Comparison of ENCODE assay signal across 27 mouse cellular contexts in genomic region chr17:61337094-61337493, GRCm38 (mm10).
"Had no signal": no experiment of that assay in that cellular context is flagged by ENCODE, and none has a peak within 500 bp of the region (broad histone marks: within the 10 kb centered on the region; RNA-seq: fewer than 3 reads in every experiment).

No protein-coding gene starts in this region.

- H3K4me1 ChIP-seq: embryonic facial prominence, embryonic 10.5 days; embryonic facial prominence, embryonic 12.5 days; embryonic facial prominence, embryonic 13.5 days; embryonic facial prominence, embryonic 15.5 days; forebrain, embryonic 10.5 days; forebrain, embryonic 12.5 days; forebrain, embryonic 13.5 days; forebrain, embryonic 15.5 days had no signal

- H3K4me3 ChIP-seq: embryonic facial prominence, embryonic 10.5 days; embryonic facial prominence, embryonic 12.5 days; embryonic facial prominence, embryonic 13.5 days; embryonic facial prominence, embryonic 15.5 days; erythroblast, embryonic 14.5 days; forebrain, embryonic 10.5 days; forebrain, embryonic 12.5 days; forebrain, embryonic 13.5 days; forebrain, embryonic 15.5 days; gastrocnemius, adult 2 months; heart, adult 2 months had no signal

- H3K27me3 ChIP-seq: embryonic facial prominence, embryonic 12.5 days; embryonic facial prominence, embryonic 13.5 days; embryonic facial prominence, embryonic 15.5 days; forebrain, embryonic 12.5 days; forebrain, embryonic 13.5 days; forebrain, embryonic 15.5 days had no signal

- H3K36me3 ChIP-seq: embryonic facial prominence, embryonic 10.5 days; embryonic facial prominence, embryonic 12.5 days; embryonic facial prominence, embryonic 13.5 days; embryonic facial prominence, embryonic 15.5 days; forebrain, embryonic 10.5 days; forebrain, embryonic 12.5 days; forebrain, embryonic 15.5 days had no signal

- DNase-seq: cerebellum, adult 9-10 months; cerebellum, adult 9-11 months; cerebellum, postnatal 10 days; cerebellum, postnatal 14 days; cerebellum, postnatal 25 days; cerebellum, postnatal 36 days; embryo, embryonic 11 days; forebrain, postnatal 0 days; gastrocnemius, adult 2 months; gastrocnemius, postnatal 10 days; gastrocnemius, postnatal 14 days; gastrocnemius, postnatal 25 days; gastrocnemius, postnatal 36 days; heart, adult 11 months; heart, adult 18-20 months; heart, adult 2 months had no signal

- H3K9ac ChIP-seq: embryonic facial prominence, embryonic 12.5 days; embryonic facial prominence, embryonic 13.5 days; embryonic facial prominence, embryonic 15.5 days; forebrain, embryonic 12.5 days; forebrain, embryonic 13.5 days; forebrain, embryonic 15.5 days; forebrain, postnatal 0 days had no signal

- H3K9me3 ChIP-seq: embryonic facial prominence, embryonic 10.5 days; embryonic facial prominence, embryonic 12.5 days; embryonic facial prominence, embryonic 13.5 days; embryonic facial prominence, embryonic 15.5 days; forebrain, embryonic 10.5 days; forebrain, embryonic 12.5 days; forebrain, embryonic 13.5 days; forebrain, embryonic 15.5 days had no signal

- ATAC-seq: forebrain, embryonic 13.5 days; forebrain, embryonic 14.5 days; forebrain, embryonic 15.5 days; forebrain, embryonic 16.5 days; forebrain, postnatal 0 days had no signal

- H3K27ac ChIP-seq: embryonic facial prominence, embryonic 10.5 days; embryonic facial prominence, embryonic 12.5 days; embryonic facial prominence, embryonic 13.5 days; embryonic facial prominence, embryonic 15.5 days; forebrain, embryonic 10.5 days; forebrain, embryonic 12.5 days; forebrain, embryonic 13.5 days; forebrain, embryonic 15.5 days; gastrocnemius, adult 2 months; heart, adult 2 months had no signal
